ENCODE assay signal across 9 mouse cellular contexts in the genomic region with DNA sequence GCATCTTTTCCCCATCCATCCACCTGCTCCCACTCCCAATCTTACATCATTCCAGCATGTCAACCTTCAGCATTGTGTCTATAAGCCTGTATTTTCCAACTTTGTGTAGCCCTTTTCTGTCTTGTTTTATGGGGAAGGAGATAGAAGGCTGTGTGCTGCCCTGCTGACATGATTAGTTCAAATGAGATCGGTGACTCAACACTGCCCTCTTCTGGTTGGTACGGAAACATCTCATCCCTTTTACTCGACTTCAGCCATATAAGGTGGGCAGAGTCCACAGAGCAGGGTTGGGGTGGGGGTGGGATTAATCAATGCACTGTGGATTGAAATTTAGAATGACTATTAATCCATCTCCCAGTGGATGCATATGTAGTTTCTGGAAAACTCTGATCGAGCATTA. TPM values are rescaled to one million over a fixed set of nuclear protein-coding genes. Genes with fewer than 3 reads are reported as not detected.
A peak's percentile ranks its signal among the peaks of the same experiment; 100 is the strongest.
DNase-seq lines count a peak whose midpoint lies in the region; ATAC-seq and TF ChIP-seq lines count a peak whose summit lies in the region.
"Had no signal": no experiment of that assay in that cellular context is flagged by ENCODE, and none has a peak within 500 bp of the region (broad histone marks: within the 10 kb centered on the region; RNA-seq: fewer than 3 reads in every experiment).

No protein-coding gene starts in this region.

- no peak overlapping the region for H3K27ac ChIP-seq in embryonic facial prominence, embryonic 11.5 days (replicated peaks; ENCODE audit: low read depth, low read length)
- no peak overlapping the region for H3K27ac ChIP-seq in layer of hippocampus, adult 2 months
- H3K27ac ChIP-seq in lung, postnatal 0 days (ENCODE audit: low read length), result no peak overlapping the region

- TF ChIP-seq EP300 in lung, postnatal 0 days (IDR thresholded peaks at IDR 0.05), result no peak

- TF ChIP-seq CTCF in layer of hippocampus, adult 2 months (conservative IDR thresholded peaks at IDR 0.05), result peak; percentile 82
- TF ChIP-seq CTCF in lung, postnatal 0 days (IDR thresholded peaks at IDR 0.05), result peak; percentile 87

- intact Hi-C loops in heart, postnatal 14 days (cut with DNase I), result loop anchor here (1.0 to 10.0 kb wide), 5 partner anchors 205 to 907 kb away; no protein-coding TSS in a partner anchor

- H3K4me3 ChIP-seq in embryonic facial prominence, embryonic 11.5 days (ENCODE audit: low read depth, low read length), result no peak overlapping the region
- no peak overlapping the region for H3K4me3 ChIP-seq in layer of hippocampus, adult 2 months
- no peak overlapping the region for H3K4me3 ChIP-seq in lung, postnatal 0 days (ENCODE audit: low read depth, low read length)
- H3K4me3 ChIP-seq: myocyte had no signal

- no peaks in the 10 kb centered on the region for H3K27me3 ChIP-seq in embryonic facial prominence, embryonic 11.5 days (ENCODE audit: control insufficient read depth, insufficient read depth, low read length)
- H3K27me3 ChIP-seq in lung, postnatal 0 days (replicated peaks; ENCODE audit: insufficient read depth, low read length), result no peaks in the 10 kb centered on the region

- no peaks in the 10 kb centered on the region for H3K9me3 ChIP-seq in embryonic facial prominence, embryonic 11.5 days (replicated peaks; ENCODE audit: control insufficient read depth, low read length)
- H3K9me3 ChIP-seq in lung, postnatal 0 days (ENCODE audit: low read length), result no peaks in the 10 kb centered on the region

- H3K9ac ChIP-seq in embryonic facial prominence, embryonic 11.5 days (replicated peaks; ENCODE audit: low read length), result no peak overlapping the region
- no peak overlapping the region for H3K9ac ChIP-seq in lung, postnatal 0 days (replicated peaks; ENCODE audit: low read depth)

- 6% methylated on average over 4 of the region's 4 CpGs for WGBS in embryonic facial prominence, embryonic 11.5 days
- 4% methylated on average over 4 of the region's 4 CpGs for WGBS in lung, postnatal 0 days

- H3K4me2 ChIP-seq in embryonic facial prominence, embryonic 11.5 days (ENCODE audit: low read depth, low read length), result no peak overlapping the region
- no peak overlapping the region for H3K4me2 ChIP-seq in lung, postnatal 0 days (replicated peaks; ENCODE audit: low read depth, low read length)

- no peaks in the 10 kb centered on the region for H3K4me1 ChIP-seq in embryonic facial prominence, embryonic 11.5 days (ENCODE audit: control insufficient read depth, insufficient read depth, low read length)
- H3K4me1 ChIP-seq in lung, postnatal 0 days (ENCODE audit: insufficient read depth, low read depth, low read length), result no peaks in the 10 kb centered on the region

- H3K36me3 ChIP-seq in embryonic facial prominence, embryonic 11.5 days (replicated peaks; ENCODE audit: control insufficient read depth, insufficient read depth, low read depth, low read length), result no peaks in the 10 kb centered on the region
- no peaks in the 10 kb centered on the region for H3K36me3 ChIP-seq in lung, postnatal 0 days (ENCODE audit: insufficient read depth, low read length)

- DNase-seq in adrenal gland, adult (ENCODE audit: inconsistent age in 2 of 2, low spot score in 1 of 2), result peak; percentile 44 to 86
- no peak for DNase-seq in adrenal gland, postnatal 4 days (ENCODE audit: low spot score in 2 of 2)
- DNase-seq in adrenal gland, postnatal 25 days, result peak; percentile 18
- DNase-seq in embryonic facial prominence, embryonic 11.5 days (ENCODE audit: low spot score), result peak; percentile 81
- peak; percentile 56 to 73 for DNase-seq in heart, postnatal 14 days
- peak; percentile 71 to 76 for DNase-seq in layer of hippocampus, adult 2 months (ENCODE audit: low spot score in 2 of 2)
- peak; percentile 81 for DNase-seq in lung, postnatal 0 days (ENCODE audit: low spot score)
- DNase-seq in right cerebral cortex, adult 2 months (ENCODE audit: low spot score in 2 of 2), result peak; percentile 69 to 71

- ATAC-seq in embryonic facial prominence, embryonic 11.5 days (replicated peaks; ENCODE audit: insufficient number of reproducible peaks, low FRiP score, low TSS enrichment, low read depth), result 0 out of 2 replicates have a peak, but pooled peaks have one; percentile 9
- ATAC-seq in lung, postnatal 0 days, result peak; percentile 38

RNA-seq across cellular contexts. Expression of gene Rnaseh2b, which starts 40.4 kb away (rescaled TPM):
- total RNA-seq in adrenal gland, postnatal 4 days (2021), result 10 to 100 TPM; 35.2 to 36.6 TPM
- 25.8 and 27.0 TPM in 2 replicates for total RNA-seq in adrenal gland, postnatal 25 days (2021)
- polyA plus RNA-seq in embryonic facial prominence, embryonic 11.5 days (2014; fragmentation: Nextera tagmentation; extraction: Ambion mirVana), result 65.0 and 72.0 TPM in 2 replicates
- total RNA-seq in heart, postnatal 14 days (2021), result 10 to 100 TPM; 10.3 to 13.0 TPM
- 10 to 100 TPM in 1 of 2 experiments, 1 to 10 TPM in 1; 8.5 to 10.7 TPM for total RNA-seq in layer of hippocampus, adult 2 months (2021)
- 27.5 and 27.8 TPM in 2 replicates for polyA plus RNA-seq in lung, postnatal 0 days (2015; fragmentation: Nextera tagmentation; extraction: Ambion mirVana)

RNA-seq across cellular contexts. Expression of gene Dleu7, which starts 40.8 kb away (rescaled TPM):
- total RNA-seq in adrenal gland, postnatal 4 days (2021), result under 1 TPM; 0.31 to 0.53 TPM
- not detected in 2 replicates for total RNA-seq in adrenal gland, postnatal 25 days (2021)
- polyA plus RNA-seq in embryonic facial prominence, embryonic 11.5 days (2014; fragmentation: Nextera tagmentation; extraction: Ambion mirVana), result 2.3 and 4.0 TPM in 2 replicates
- total RNA-seq in heart, postnatal 14 days (2021), result under 1 TPM in 1 of 2 experiments, not detected in 1; 0.17 TPM
- 1 to 10 TPM; 4.4 to 5.4 TPM for total RNA-seq in layer of hippocampus, adult 2 months (2021)
- polyA plus RNA-seq in lung, postnatal 0 days (2015; fragmentation: Nextera tagmentation; extraction: Ambion mirVana), result 0.27 and 0.38 TPM in 2 replicates

Comparison
In these comparisons a context has a peak if more than half of its experiments do, and no peak if none do; other contexts are left out.
1. DNase-seq: peak in adrenal gland, adult (2 of 2), adrenal gland, postnatal 25 days (single experiment), embryonic facial prominence, embryonic 11.5 days (single experiment), heart, postnatal 14 days (2 of 2), layer of hippocampus, adult 2 months (2 of 2), lung, postnatal 0 days (single experiment) and right cerebral cortex, adult 2 months (2 of 2); none in adrenal gland, postnatal 4 days (0 of 2).